Mouse (Mus musculus): ENCODE results near the gene Cpm. TPM values are rescaled to one million over a fixed set of nuclear protein-coding genes. Genes with fewer than 3 reads are reported as not detected.
"Not testable (repeated sequence)": the region's sequence is repeated elsewhere in the genome, so short reads cannot be mapped to it uniquely, and the experiment has no call there.

Gene Cpm
- polyA plus RNA-seq, 1 experiment: 0.07 TPM

- Histone ChIP-seq H3ac (ENCODE audit: control insufficient read depth, insufficient read length) (no peak overlapping the region), H3K4me3 (no peak overlapping the region), H3K4me2 (ENCODE audit: low read depth) (no peak overlapping the region), H3K27me3 (ENCODE audit: control insufficient read depth, insufficient read depth, insufficient read length) (no peaks in the 10 kb centered on the region), H3K36me3 (ENCODE audit: control insufficient read depth, insufficient read depth) (peaks cover 88% of the 10 kb centered on the region), H3K79me2 (ENCODE audit: control insufficient read depth, insufficient read depth) (peaks cover 51% of the 10 kb centered on the region)
- TF ChIP-seq SRF (IDR thresholded peaks at IDR 0.05; ENCODE audit: control insufficient read depth, insufficient read length, low read depth): no peak
- TF ChIP-seq CEBPB (IDR thresholded peaks at IDR 0.05; ENCODE audit: insufficient read depth, poor library complexity, severe bottlenecking): no peak
- no peak for TF ChIP-seq TCF12 (IDR thresholded peaks at IDR 0.05; ENCODE audit: insufficient read depth, poor library complexity, severe bottlenecking)
- TF ChIP-seq MAX (IDR thresholded peaks at IDR 0.05; ENCODE audit: low read depth): no peak
- TF ChIP-seq MYOD1 (IDR thresholded peaks at IDR 0.05; ENCODE audit: control insufficient read depth in 1 of 3, insufficient read length in 2 of 3, low read depth in 2 of 3): no peak
- TF ChIP-seq MYOG (IDR thresholded peaks at IDR 0.05; ENCODE audit: control insufficient read depth in 1 of 3, insufficient read depth in 1 of 3, insufficient read length in 2 of 3, low read depth in 2 of 3): no peak
- no peak for TF ChIP-seq POLR2A (IDR thresholded peaks at IDR 0.05; ENCODE audit: insufficient read length, low read depth)
- TF ChIP-seq E2F4 (IDR thresholded peaks at IDR 0.05; ENCODE audit: insufficient read depth): no peak
- no peak for TF ChIP-seq TCF3 (IDR thresholded peaks at IDR 0.05; ENCODE audit: insufficient read length, low read depth)
- TF ChIP-seq POLR2AphosphoS2 (IDR thresholded peaks at IDR 0.05; ENCODE audit: insufficient read length, low read depth): no peak
- no peak for TF ChIP-seq REST (IDR thresholded peaks at IDR 0.05; ENCODE audit: insufficient read depth, insufficient read length)
- no peak for TF ChIP-seq USF1 (IDR thresholded peaks at IDR 0.05; ENCODE audit: low read depth)
These were observed 72.9 kb downstream of the Cpm start for GRCm38 (mm10) chr10:117702024-117702833.

GRCm38 (mm10) chr10:117703506-117703905 is 74.2 kb downstream of the Cpm start:
- no peaks in the 10 kb centered on the region for H3K27me3 ChIP-seq (ENCODE audit: control insufficient read depth, insufficient read depth, insufficient read length)
- H3K4me3 ChIP-seq: no peak overlapping the region
- H3K79me2 ChIP-seq (ENCODE audit: control insufficient read depth, insufficient read depth): peaks cover 63% of the 10 kb centered on the region
- TF ChIP-seq MYOG (IDR thresholded peaks at IDR 0.05; ENCODE audit: control insufficient read depth in 1 of 3, insufficient read depth in 1 of 3, insufficient read length in 2 of 3, low read depth in 2 of 3): no peak
- H3K4me2 ChIP-seq (ENCODE audit: low read depth): no peak overlapping the region
- no peak overlapping the region for H3ac ChIP-seq (ENCODE audit: control insufficient read depth, insufficient read length)
- H3K36me3 ChIP-seq (ENCODE audit: control insufficient read depth, insufficient read depth): peaks cover 82% of the 10 kb centered on the region

GRCm38 (mm10) chr10:117704314-117704963 is 75.1 kb downstream of the Cpm start:
- H3ac ChIP-seq (ENCODE audit: control insufficient read depth, insufficient read length); H3K4me2 ChIP-seq (ENCODE audit: low read depth); H3K27me3 ChIP-seq (ENCODE audit: control insufficient read depth, insufficient read depth, insufficient read length); H3K4me3 ChIP-seq: not testable (repeated sequence)
- peaks cover 75% of the 10 kb centered on the region for H3K36me3 ChIP-seq (ENCODE audit: control insufficient read depth, insufficient read depth)
- H3K79me2 ChIP-seq (ENCODE audit: control insufficient read depth, insufficient read depth): peaks cover 69% of the 10 kb centered on the region

GRCm38 (mm10) chr10:117704964-117705335 is 75.7 kb downstream of the Cpm start:
- TF ChIP-seq TCF3 (IDR thresholded peaks at IDR 0.05; ENCODE audit: insufficient read length, low read depth) (no peak), MYOD1 (IDR thresholded peaks at IDR 0.05; ENCODE audit: control insufficient read depth in 1 of 3, insufficient read length in 2 of 3, low read depth in 2 of 3) (no peak), CEBPB (IDR thresholded peaks at IDR 0.05; ENCODE audit: insufficient read depth, poor library complexity, severe bottlenecking) (no peak), USF1 (IDR thresholded peaks at IDR 0.05; ENCODE audit: low read depth) (no peak), REST (IDR thresholded peaks at IDR 0.05; ENCODE audit: insufficient read depth, insufficient read length) (no peak), POLR2A (IDR thresholded peaks at IDR 0.05; ENCODE audit: insufficient read length, low read depth) (no peak), POLR2AphosphoS2 (IDR thresholded peaks at IDR 0.05; ENCODE audit: insufficient read length, low read depth) (no peak), E2F4 (IDR thresholded peaks at IDR 0.05; ENCODE audit: insufficient read depth) (no peak), TCF12 (IDR thresholded peaks at IDR 0.05; ENCODE audit: insufficient read depth, poor library complexity, severe bottlenecking) (no peak), MAX (IDR thresholded peaks at IDR 0.05; ENCODE audit: low read depth) (no peak), SRF (IDR thresholded peaks at IDR 0.05; ENCODE audit: control insufficient read depth, insufficient read length, low read depth) (no peak), MYOG (IDR thresholded peaks at IDR 0.05; ENCODE audit: control insufficient read depth in 1 of 3, insufficient read depth in 1 of 3, insufficient read length in 2 of 3, low read depth in 2 of 3) (no peak)

GRCm38 (mm10) chr10:117705806-117706205 is 76.5 kb downstream of the Cpm start:
- TF ChIP-seq POLR2AphosphoS2 (IDR thresholded peaks at IDR 0.05; ENCODE audit: insufficient read length, low read depth) (no peak), SRF (IDR thresholded peaks at IDR 0.05; ENCODE audit: control insufficient read depth, insufficient read length, low read depth) (no peak), POLR2A (IDR thresholded peaks at IDR 0.05; ENCODE audit: insufficient read length, low read depth) (no peak), TCF12 (IDR thresholded peaks at IDR 0.05; ENCODE audit: insufficient read depth, poor library complexity, severe bottlenecking) (no peak), E2F4 (IDR thresholded peaks at IDR 0.05; ENCODE audit: insufficient read depth) (no peak), MYOG (IDR thresholded peaks at IDR 0.05; ENCODE audit: control insufficient read depth in 1 of 3, insufficient read depth in 1 of 3, insufficient read length in 2 of 3, low read depth in 2 of 3) (no peak), TCF3 (IDR thresholded peaks at IDR 0.05; ENCODE audit: insufficient read length, low read depth) (no peak), REST (IDR thresholded peaks at IDR 0.05; ENCODE audit: insufficient read depth, insufficient read length) (no peak), MYOD1 (IDR thresholded peaks at IDR 0.05; ENCODE audit: control insufficient read depth in 1 of 3, insufficient read length in 2 of 3, low read depth in 2 of 3) (no peak), MAX (IDR thresholded peaks at IDR 0.05; ENCODE audit: low read depth) (no peak), CEBPB (IDR thresholded peaks at IDR 0.05; ENCODE audit: insufficient read depth, poor library complexity, severe bottlenecking) (no peak), USF1 (IDR thresholded peaks at IDR 0.05; ENCODE audit: low read depth) (no peak)

More at GRCm38 (mm10) chr10:117704964-117705335, 75.7 kb downstream of the Cpm start:
- Histone ChIP-seq H3K4me3 (no peak overlapping the region), H3K4me2 (ENCODE audit: low read depth) (no peak overlapping the region), H3K27me3 (ENCODE audit: control insufficient read depth, insufficient read depth, insufficient read length) (no peaks in the 10 kb centered on the region), H3ac (ENCODE audit: control insufficient read depth, insufficient read length) (no peak overlapping the region), H3K36me3 (ENCODE audit: control insufficient read depth, insufficient read depth) (peaks cover 70% of the 10 kb centered on the region), H3K79me2 (ENCODE audit: control insufficient read depth, insufficient read depth) (peaks cover 69% of the 10 kb centered on the region)

More at GRCm38 (mm10) chr10:117705806-117706205, 76.5 kb downstream of the Cpm start:
- H3K79me2 ChIP-seq (ENCODE audit: control insufficient read depth, insufficient read depth): peaks cover 62% of the 10 kb centered on the region
- no peak overlapping the region for H3ac ChIP-seq (ENCODE audit: control insufficient read depth, insufficient read length)
- peaks cover 61% of the 10 kb centered on the region for H3K36me3 ChIP-seq (ENCODE audit: control insufficient read depth, insufficient read depth)
- no peak overlapping the region for H3K4me3 ChIP-seq
- no peak overlapping the region for H3K4me2 ChIP-seq (ENCODE audit: low read depth)
- no peaks in the 10 kb centered on the region for H3K27me3 ChIP-seq (ENCODE audit: control insufficient read depth, insufficient read depth, insufficient read length)
